Mouse (Mus musculus) midbrain, postnatal 0 days (tissue): ENCODE results near the gene Hoxd9. TPM values are rescaled to one million over a fixed set of nuclear protein-coding genes. Genes with fewer than 3 reads are reported as not detected.
A peak's percentile ranks its signal among the peaks of the same experiment; 100 is the strongest.

Experiments used
- ATAC-seq: fragments of 200-750 bp; cut with Nextera tagmentation; 2 replicates; pipeline ENCODE4 v1.8.0; 2017; ENCODE audit warnings: moderate number of reproducible peaks, mild to moderate bottlenecking, moderate TSS enrichment, moderate library complexity; ENCODE audit not compliant: low FRiP score
- DNase-seq: peaks from one replicate; pipeline ENCODE4 v3.0.0-alpha.2; 2015; ENCODE audit warnings: low spot score
- H3K27ac ChIP-seq: fragments of 300-500 bp; sonication (generic); 2 replicates; pipeline ENCODE4 v1.5.1; 2014; ENCODE audit warnings: low read depth, mild to moderate bottlenecking, low read length, mixed read lengths
- H3K27me3 ChIP-seq: fragments of 300-500 bp; sonication (generic); 2 replicates; pipeline ENCODE4 v1.6.1; 2014; ENCODE audit warnings: low read length, control low read depth, mixed read lengths; ENCODE audit not compliant: insufficient read depth
- H3K36me3 ChIP-seq: fragments of 300-500 bp; sonication (generic); 2 replicates; pipeline ENCODE4 v1.6.1; 2014; ENCODE audit warnings: low read length, control low read depth, mixed read lengths; ENCODE audit not compliant: insufficient read depth
- H3K4me1 ChIP-seq: fragments of 300-500 bp; sonication (generic); 2 replicates; pipeline ENCODE4 v1.6.1; 2014; ENCODE audit warnings: mild to moderate bottlenecking, control low read depth, antibody characterized with exemption, low read length, mixed read lengths; ENCODE audit not compliant: insufficient read depth
- H3K4me2 ChIP-seq: fragments of 300-500 bp; sonication (generic); 2 replicates; pipeline ENCODE4 v1.6.1; 2014; ENCODE audit warnings: low read depth, mild to moderate bottlenecking, low read length, mixed read lengths; ENCODE audit not compliant: poor library complexity, severe bottlenecking
- H3K4me3 ChIP-seq: fragments of 300-500 bp; sonication (generic); 2 replicates; pipeline ENCODE4 v1.5.1; 2014; ENCODE audit warnings: low read depth, mild to moderate bottlenecking, low read length, moderate library complexity
- H3K9ac ChIP-seq: fragments of 300-500 bp; sonication (generic); replicated peaks from 2 replicates; pipeline ENCODE4 v1.6.1; 2014; ENCODE audit warnings: mild to moderate bottlenecking, low read length, moderate library complexity, mixed read lengths; ENCODE audit not compliant: poor library complexity, severe bottlenecking
- H3K9me3 ChIP-seq: fragments of 300-500 bp; sonication (generic); 2 replicates; pipeline ENCODE4 v1.6.1; 2016; ENCODE audit warnings: low read length, control low read depth
- CTCF ChIP-seq: IDR thresholded peaks from 2 replicates; pipeline ENCODE4 v1.5.1; 2016; ENCODE audit warnings: antibody characterized with exemption, mild to moderate bottlenecking
- WGBS: fragments of 180-500 bp; shearing (Covaris S2); extraction: QIAGEN DNeasy Blood & Tissue Kit; methylation state at CpG from one replicate; pipeline ENCODE4 v1.1.7; 2014; 5-methylcytosine and 5-hydroxymethylcytosine counted together
- polyA plus RNA-seq: library from polyadenylated mRNA; unstranded; fragments of >200 nt; fragmentation: Nextera tagmentation; extraction: Ambion mirVana; gene quantifications from 2 replicates; pipeline ENCODE4 v1.2.1, GENCODE M21; 2015
- total RNA-seq: library from RNA; depleted of rRNA; stranded (reverse); fragments of >200 nt; gene quantifications from 2 replicates; pipeline ENCODE4 v1.2.3, GENCODE M21; 2014

The Hoxd9 gene
- total and polyA plus RNA-seq, 2 experiments from 2014 or later: not detected

GRCm38 (mm10) chr2:74689574-74690337 is 7.8 kb upstream of the Hoxd9 start:
- Histone ChIP-seq H3K27me3 (peaks cover 95% of the 10 kb centered on the region), H3K27ac (no peak overlapping the region), H3K9me3 (0 out of 2 replicates have a peak, but pooled peaks cover 5% of the 10 kb centered on the region), H3K4me1 (no peaks in the 10 kb centered on the region), H3K36me3 (no peaks in the 10 kb centered on the region), H3K9ac (no peak overlapping the region), H3K4me2 (no peak overlapping the region), H3K4me3 (no peak overlapping the region)
- no peak for TF ChIP-seq CTCF
- WGBS: under 1% methylated on average over 24 of the region's 24 CpGs
- ATAC-seq: no peak
- no peak for DNase-seq

- no peak overlapping the region for H3K9ac ChIP-seq
- ATAC-seq (no peak), DNase-seq (no peak)
- no peak for TF ChIP-seq CTCF
- H3K4me3 ChIP-seq: no peak overlapping the region
- WGBS: 8% methylated on average over 8 of the region's 8 CpGs
- no peaks in the 10 kb centered on the region for H3K4me1 ChIP-seq
- H3K36me3 ChIP-seq: no peaks in the 10 kb centered on the region
- no peak overlapping the region for H3K27ac ChIP-seq
- 0 out of 2 replicates have a peak, but pooled peaks cover 5% of the 10 kb centered on the region for H3K9me3 ChIP-seq
- H3K4me2 ChIP-seq: no peak overlapping the region
- peaks cover 95% of the 10 kb centered on the region for H3K27me3 ChIP-seq
Measured at GRCm38 (mm10) chr2:74690338-74690716, 7.2 kb upstream of the Hoxd9 start.

- Histone ChIP-seq H3K9ac (no peak within 1 kb of the TSS), H3K27me3 (peaks cover 97% of the 10 kb centered on the region), H3K36me3 (no peaks in the 10 kb centered on the region), H3K4me2 (no peak within 1 kb of the TSS), H3K9me3 (0 out of 2 replicates have a peak, but pooled peaks cover 5% of the 10 kb centered on the region), H3K27ac (no peak within 1 kb of the TSS), H3K4me1 (no peaks in the 10 kb centered on the region), H3K4me3 (peak within 1 kb of the TSS; percentile 0; the same call in 1 of the 2 replicates)
- TF ChIP-seq CTCF: peak; percentile 34; the same call in 1 of the 2 replicates
- WGBS: under 1% methylated on average over 56 of the region's 56 CpGs
- no peak for ATAC-seq
- DNase-seq: peak; percentile 51
Measured at GRCm38 (mm10) chr2:74691022-74691951, 6.2 kb upstream of the Hoxd9 start, which contains the start of gene Hoxd10. Hoxd10 (plus strand) TSS chr2:74691924.

- DNase-seq: no peak
- Histone ChIP-seq H3K27me3 (peaks cover 97% of the 10 kb centered on the region), H3K4me3 (no peak overlapping the region), H3K4me2 (no peak overlapping the region), H3K9ac (no peak overlapping the region), H3K9me3 (0 out of 2 replicates have a peak, but pooled peaks cover 5% of the 10 kb centered on the region), H3K36me3 (no peaks in the 10 kb centered on the region), H3K4me1 (no peaks in the 10 kb centered on the region), H3K27ac (no peak overlapping the region)
- TF ChIP-seq CTCF: no peak
- 4% methylated on average over 35 of the region's 35 CpGs for WGBS
- no peak for ATAC-seq
Measured at GRCm38 (mm10) chr2:74691995-74692807, 5.3 kb upstream of the Hoxd9 start.

GRCm38 (mm10) chr2:74692808-74693431 is 4.6 kb upstream of the Hoxd9 start:
- no peak for ATAC-seq
- 1% methylated on average over 20 of the region's 20 CpGs for WGBS
- H3K4me3 ChIP-seq: no peak overlapping the region
- 0 out of 2 replicates have a peak, but pooled peaks cover 2% of the 10 kb centered on the region for H3K4me1 ChIP-seq
- peaks cover 97% of the 10 kb centered on the region for H3K27me3 ChIP-seq
- H3K36me3 ChIP-seq: no peaks in the 10 kb centered on the region
- no peak overlapping the region for H3K27ac ChIP-seq
- H3K4me2 ChIP-seq: no peak overlapping the region
- 0 out of 2 replicates have a peak, but pooled peaks cover 5% of the 10 kb centered on the region for H3K9me3 ChIP-seq
- DNase-seq: no peak
- TF ChIP-seq CTCF: no peak
- no peak overlapping the region for H3K9ac ChIP-seq
